Mouse (Mus musculus) adrenal gland, postnatal 4 days (tissue): ENCODE results near the gene Vps36. TPM values are rescaled to one million over a fixed set of nuclear protein-coding genes. Genes with fewer than 3 reads are reported as not detected.

Experiments used
- DNase-seq, 2 experiments: peaks; one replicate each; pipeline ENCODE4 v3.0.0; 2021 to 2022; ENCODE audit warnings: low spot score in 2 of 2, mixed read lengths in 2 of 2
- long read RNA-seq, 2 experiments: library from polyadenylated mRNA; stranded (forward); transcript quantifications; one replicate each; pipeline ENCODE4 v2.0.0; 2021
- total RNA-seq, 2 experiments: library from RNA; stranded (reverse); gene quantifications; 2 replicates each; pipeline ENCODE4 v1.2.3; 2021

Gene Vps36
- total RNA-seq: 10 to 100 TPM; 35.8 to 37.4 TPM
- long read RNA-seq, experiment 1, transcript Vps36-201 (14 exons, 3,574 nt): major isoform, 32 of 42 reads
- long read RNA-seq, experiment 1, partial matches to known transcripts: 6 of 42 reads
- long read RNA-seq, experiment 1, other reads (novel, unspliced or antisense): 4 of 42 reads
- long read RNA-seq, experiment 2, transcript Vps36-201 (14 exons, 3,574 nt): major isoform, 45 of 62 reads
- long read RNA-seq, experiment 2, partial matches to known transcripts: 10 of 62 reads
- long read RNA-seq, experiment 2, other reads (novel, unspliced or antisense): 7 of 62 reads

- DNase-seq: peak; percentile 82 to 84
Observed at GRCm38 (mm10) chr8:22192660-22193431, at the start of gene Vps36. TSS of gene Vps36 (plus strand) at chr8:22192809.

- DNase-seq: no peak
Observed at GRCm38 (mm10) chr8:22143764-22144491, 48.7 kb upstream of the Vps36 start.

- DNase-seq: no peak
Observed at GRCm38 (mm10) chr8:22145831-22146230, 46.8 kb upstream of the Vps36 start.

GRCm38 (mm10) chr8:22147706-22148366 is 44.8 kb upstream of the Vps36 start:
- DNase-seq: no peak

- no peak for DNase-seq
Observed at GRCm38 (mm10) chr8:22148367-22148740, 44.3 kb upstream of the Vps36 start.

- DNase-seq: no peak
Observed at GRCm38 (mm10) chr8:22149643-22150344, 42.8 kb upstream of the Vps36 start.

GRCm38 (mm10) chr8:22150345-22150663 is 42.3 kb upstream of the Vps36 start:
- no peak for DNase-seq

- DNase-seq: no peak
Observed at GRCm38 (mm10) chr8:22162206-22162605, 30.4 kb upstream of the Vps36 start.

GRCm38 (mm10) chr8:22164431-22164830 is 28.2 kb upstream of the Vps36 start:
- DNase-seq: no peak

- DNase-seq: no peak
Observed at GRCm38 (mm10) chr8:22165251-22166079, 27.1 kb upstream of the Vps36 start.

- DNase-seq: peak; percentile 57 to 77
Observed at GRCm38 (mm10) chr8:22166080-22166603, 26.5 kb upstream of the Vps36 start, which contains the start of gene Nek3. TSS of gene Nek3 (minus strand) at chr8:22166435.

GRCm38 (mm10) chr8:22169167-22169566 is 23.4 kb upstream of the Vps36 start:
- DNase-seq: no peak

GRCm38 (mm10) chr8:22175966-22176365 is 16.6 kb upstream of the Vps36 start:
- no peak for DNase-seq

- DNase-seq: no peak
Observed at GRCm38 (mm10) chr8:22184884-22185283, 7.7 kb upstream of the Vps36 start.

- peak; percentile 89 to 91 for DNase-seq
Observed at GRCm38 (mm10) chr8:22185431-22186397, 6.9 kb upstream of the Vps36 start, which contains the start of gene Ckap2. TSS of gene Ckap2 (minus strand) at chr8:22185819.

- DNase-seq: no peak
Observed at GRCm38 (mm10) chr8:22193432-22194010, 912 bp downstream of the Vps36 start.

GRCm38 (mm10) chr8:22197914-22198313 is 5.3 kb downstream of the Vps36 start:
- DNase-seq: no peak

GRCm38 (mm10) chr8:22199481-22199880 is 6.9 kb downstream of the Vps36 start:
- no peak for DNase-seq
